Mouse (Mus musculus) lung, postnatal 25 days (tissue): ENCODE data around the gene Nt5m.

Experiments
- DNase-seq: peaks from one replicate; pipeline ENCODE4 v3.0.0; 2022; ENCODE audit warnings: low spot score

Gene Nt5m

DNA sequence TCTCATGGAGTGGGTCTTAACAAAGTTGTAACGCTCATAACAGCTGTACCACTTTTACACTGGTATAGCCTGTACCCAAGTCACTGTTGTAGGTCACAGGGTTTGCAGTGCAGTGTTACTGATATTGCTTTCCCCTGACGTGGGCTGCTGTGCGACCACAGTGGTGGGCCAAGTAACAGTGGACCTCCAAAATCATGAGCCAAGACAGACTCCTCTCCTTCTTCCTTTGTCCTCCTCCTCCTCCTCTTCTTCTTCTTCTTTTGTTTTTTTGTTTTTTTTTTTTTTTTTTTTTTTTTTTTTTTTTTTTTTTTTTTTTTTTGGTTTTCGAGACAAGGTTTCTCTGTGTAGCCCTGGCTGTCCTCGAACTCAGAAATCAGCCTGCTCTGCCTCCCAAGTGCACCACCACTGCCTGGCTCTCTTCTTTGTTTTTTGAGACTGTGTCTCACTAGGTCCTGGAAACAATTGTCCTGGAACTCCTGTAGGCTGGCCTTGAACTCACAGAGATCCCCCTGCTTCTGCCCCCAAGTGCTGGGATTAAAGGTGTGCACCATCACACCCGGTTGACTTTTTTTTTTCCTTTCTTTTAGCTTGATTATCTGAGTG lies 67.4 kb downstream of the Nt5m start:
- no peak for DNase-seq

DNA sequence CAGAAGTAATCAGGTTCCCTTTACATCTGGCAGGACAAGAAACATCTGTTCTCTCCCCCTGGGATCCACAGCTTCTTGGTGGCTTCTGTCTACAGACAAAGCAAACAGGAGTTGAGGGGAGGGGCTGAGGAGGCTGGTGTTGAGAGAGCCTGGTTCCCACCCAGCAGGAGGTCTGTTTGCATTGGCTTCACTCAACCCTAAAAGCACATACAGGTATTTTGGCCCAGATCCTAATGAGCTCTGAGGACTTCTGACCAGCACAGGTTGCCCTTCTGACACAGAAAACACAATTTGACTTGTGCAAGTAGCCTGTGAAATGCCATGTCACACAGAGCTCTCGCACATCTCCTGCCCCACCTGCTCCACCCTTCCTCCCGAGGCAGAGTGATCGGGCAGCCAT lies 69.2 kb downstream of the Nt5m start:
- DNase-seq = peak; percentile 79

DNA sequence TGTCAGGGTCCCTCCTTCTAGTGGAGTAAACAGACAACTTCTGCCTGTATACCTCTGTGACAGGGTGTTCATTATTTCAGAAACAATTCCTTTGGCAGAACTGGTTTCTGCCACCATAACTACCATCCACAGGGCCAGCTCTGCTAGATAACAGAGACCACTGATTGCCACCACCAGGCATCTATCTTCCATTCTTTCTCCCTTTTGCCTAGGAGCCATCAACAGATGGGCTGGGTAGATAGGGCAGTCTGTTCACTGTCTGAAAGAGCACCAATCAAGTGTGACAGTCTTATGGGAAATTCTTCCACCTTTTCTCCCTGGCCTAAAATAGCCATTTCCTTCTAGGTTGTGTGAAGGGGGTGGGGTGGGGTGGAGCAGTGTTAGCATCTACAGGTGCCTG lies 71.3 kb downstream of the Nt5m start:
- no peak for DNase-seq

DNA sequence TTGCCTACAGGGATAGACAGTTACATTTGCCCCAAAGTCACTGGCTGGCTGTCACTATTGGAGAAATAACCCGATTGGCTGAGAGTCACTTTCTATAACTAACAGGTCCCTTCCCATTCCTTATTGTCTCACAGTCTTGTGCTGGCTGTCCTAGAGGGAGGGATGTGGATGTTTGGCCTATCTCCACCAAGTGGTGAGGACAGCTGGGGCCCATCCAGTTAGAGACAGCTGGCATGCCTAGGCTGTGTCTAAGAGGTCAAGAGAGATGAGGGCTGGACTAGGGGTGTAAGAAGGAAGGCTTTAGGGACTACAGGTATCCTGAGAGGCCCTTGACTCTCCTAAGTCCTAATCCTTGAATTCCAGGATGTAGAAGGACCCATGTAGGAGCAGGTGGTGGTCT lies 72.3 kb downstream of the Nt5m start:
- DNase-seq = no peak

DNA sequence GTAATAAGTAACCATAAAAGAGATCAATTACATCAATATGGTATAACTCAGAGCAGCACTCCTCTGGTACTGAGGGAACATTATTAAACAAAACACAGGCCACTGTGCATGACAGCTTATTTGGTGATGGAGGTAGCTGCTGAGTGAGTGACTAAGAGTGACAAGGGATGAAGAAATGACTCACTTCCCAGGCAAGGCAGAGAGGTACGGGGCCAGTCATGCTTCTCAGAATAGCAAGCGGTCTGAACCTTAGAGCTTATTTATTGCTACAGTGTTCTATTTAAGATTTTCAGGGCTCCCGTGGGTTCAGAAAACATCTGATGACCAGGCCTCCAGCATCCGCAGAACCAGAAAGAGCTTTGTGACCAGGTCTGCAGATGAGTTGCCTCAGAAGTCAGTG lies 74.5 kb downstream of the Nt5m start:
- DNase-seq = no peak

DNA sequence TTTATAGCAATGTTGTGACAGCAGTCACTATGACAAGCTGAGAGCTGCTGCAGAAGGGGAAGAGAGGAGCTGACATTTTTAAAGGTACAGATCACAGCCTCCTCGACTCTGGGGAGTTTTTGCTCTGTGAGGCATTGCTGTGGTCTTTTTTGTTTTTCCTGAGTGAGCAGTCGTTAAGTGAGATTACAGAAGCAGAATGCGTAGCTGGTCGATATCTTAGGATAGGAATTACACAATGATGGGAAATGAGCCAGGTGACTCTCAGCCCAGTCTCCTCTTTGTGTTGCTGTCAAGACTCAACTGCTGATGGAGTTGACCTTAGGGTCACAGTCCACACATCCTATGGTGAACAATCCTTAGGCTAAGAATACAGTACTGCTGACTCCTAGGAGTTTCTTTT lies 78.8 kb downstream of the Nt5m start:
- peak; percentile 57 for DNase-seq

DNA sequence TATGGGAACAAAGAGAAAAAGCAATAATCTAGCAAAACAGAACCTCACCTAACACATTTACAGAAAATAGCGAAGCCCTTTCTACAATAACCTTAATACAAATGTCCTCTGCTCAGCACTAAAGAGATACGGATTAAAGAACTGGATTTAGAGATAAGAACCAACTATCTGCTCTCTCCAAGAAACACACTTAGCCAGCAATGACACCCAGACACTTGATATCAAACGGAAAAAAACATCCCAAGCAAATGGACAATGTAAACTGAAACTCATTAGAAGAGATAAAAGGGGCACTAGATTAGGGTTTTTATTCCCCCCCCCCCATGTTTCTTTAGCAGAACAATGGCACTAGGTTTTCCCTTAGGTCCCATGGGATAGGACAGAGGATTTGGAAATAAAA lies 80.2 kb downstream of the Nt5m start:
- DNase-seq = no peak

DNA sequence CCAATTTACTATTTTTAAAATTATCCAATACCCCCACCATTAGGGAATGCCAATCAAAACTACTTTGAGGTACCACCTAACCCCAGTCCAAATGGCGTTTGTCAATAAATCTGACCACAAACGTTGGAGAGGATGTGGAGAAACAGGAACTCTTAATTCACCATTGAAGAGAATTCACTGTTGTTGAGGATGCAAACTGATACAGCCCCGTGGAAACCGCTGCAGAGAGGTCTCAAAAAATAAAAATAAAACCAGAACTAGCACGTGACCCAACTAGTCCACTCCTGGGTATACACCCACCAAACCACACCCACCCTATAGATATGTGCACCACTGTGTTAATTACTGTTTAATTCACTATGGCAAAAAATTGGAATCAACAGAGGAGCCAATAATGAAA lies 81.1 kb downstream of the Nt5m start:
- DNase-seq = no peak

DNA sequence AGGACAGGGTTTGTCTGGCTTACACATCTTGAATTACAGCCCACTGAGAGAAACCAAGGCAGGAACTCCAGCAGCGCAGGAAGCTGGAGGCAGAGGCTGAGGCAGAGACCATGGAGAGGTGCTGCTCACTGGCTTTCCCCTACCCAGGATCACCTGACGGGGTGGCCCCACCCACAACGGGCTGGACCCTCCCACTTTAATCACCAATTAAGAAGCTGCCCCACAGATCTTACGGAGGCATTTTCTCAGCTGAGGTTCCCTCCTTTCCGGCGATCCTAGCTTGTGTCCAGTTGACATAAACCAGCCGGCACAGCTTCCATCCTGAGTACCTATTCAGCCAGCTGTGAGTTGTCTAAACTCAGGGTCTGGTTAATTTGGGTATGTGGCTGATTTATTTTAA lies 82.0 kb downstream of the Nt5m start:
- DNase-seq = peak; percentile 29

DNA sequence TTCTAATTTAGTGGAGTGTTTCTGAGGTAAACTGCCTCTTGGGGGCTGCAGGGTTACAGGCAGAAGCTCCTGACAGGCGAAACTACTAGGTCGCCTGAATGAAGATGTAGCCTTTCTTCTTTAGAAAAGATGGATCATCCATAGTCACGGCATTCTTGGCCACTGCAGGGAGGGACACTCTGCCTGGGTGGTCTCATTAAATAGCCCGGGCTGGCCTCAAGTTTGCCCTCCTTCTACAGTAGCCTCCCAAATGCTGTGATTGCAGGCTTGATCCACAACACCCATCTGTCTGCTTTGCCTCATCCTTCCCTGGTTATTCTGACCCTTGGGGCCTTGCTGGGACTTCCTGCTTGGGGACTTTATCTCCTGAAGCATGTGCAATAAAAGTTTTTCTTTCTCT lies 90.8 kb downstream of the Nt5m start:
- no peak for DNase-seq
